Mouse (Mus musculus) brain, embryonic 14.5 days (tissue): ENCODE data around the gene Ccdc148. TPM values are rescaled to one million over a fixed set of nuclear protein-coding genes. Genes with fewer than 3 reads are reported as not detected.

Source experiments
- DNase-seq: peaks from one replicate; pipeline ENCODE4 v3.0.0-alpha.2; 2011; ENCODE audit warnings: low read depth
- CTCF ChIP-seq: fragments of 200-500 bp; IDR thresholded peaks from 2 replicates; pipeline ENCODE4 v1.5.1; 2012; ENCODE audit warnings: inconsistent platforms, mild to moderate bottlenecking, moderate library complexity, borderline replicate concordance; ENCODE audit not compliant: insufficient read depth, insufficient read length; ENCODE audit errors: extremely low read depth
- POLR2A ChIP-seq: fragments of 200-500 bp; IDR thresholded peaks from 2 replicates; pipeline ENCODE4 v1.6.1; 2012; ENCODE audit warnings: mild to moderate bottlenecking, inconsistent platforms, borderline replicate concordance; ENCODE audit not compliant: poor library complexity, insufficient read depth, insufficient read length, severe bottlenecking; ENCODE audit errors: extremely low read depth
- polyA plus RNA-seq: library from polyadenylated mRNA; depleted of rRNA; stranded (reverse); fragments of >200 nt; gene quantifications from 2 replicates; pipeline ENCODE4 v1.2.3, GENCODE M21; 2012

Gene Ccdc148
- polyA plus RNA-seq, 1 experiment = 2.5 TPM

DNA sequence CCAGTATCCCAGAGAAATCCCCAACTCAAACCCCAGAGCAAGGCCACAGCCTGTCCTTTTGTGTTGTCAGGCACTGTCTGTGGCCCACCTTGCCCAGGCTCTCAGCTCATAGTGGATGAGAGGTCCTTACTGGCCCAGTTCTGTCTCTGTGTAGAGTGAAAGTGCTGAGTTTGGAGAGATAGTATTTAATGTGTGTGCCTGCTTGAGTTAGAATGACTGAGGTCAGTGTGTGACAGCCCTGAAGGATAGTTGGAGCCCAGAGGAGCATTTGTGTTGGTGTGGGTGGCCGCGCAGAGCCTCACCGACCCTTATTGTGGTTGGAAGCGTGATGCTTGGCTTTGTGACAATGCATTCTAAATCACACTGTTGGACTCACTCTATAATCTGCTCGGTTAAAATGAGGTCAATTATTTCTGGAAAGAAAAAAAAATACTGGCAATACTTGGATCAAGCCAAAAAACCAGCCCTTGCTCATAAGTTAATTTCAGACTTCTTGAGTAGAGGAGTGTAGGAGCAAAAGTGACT lies 29.2 kb upstream of the Ccdc148 start:
- DNase-seq = no peak

DNA sequence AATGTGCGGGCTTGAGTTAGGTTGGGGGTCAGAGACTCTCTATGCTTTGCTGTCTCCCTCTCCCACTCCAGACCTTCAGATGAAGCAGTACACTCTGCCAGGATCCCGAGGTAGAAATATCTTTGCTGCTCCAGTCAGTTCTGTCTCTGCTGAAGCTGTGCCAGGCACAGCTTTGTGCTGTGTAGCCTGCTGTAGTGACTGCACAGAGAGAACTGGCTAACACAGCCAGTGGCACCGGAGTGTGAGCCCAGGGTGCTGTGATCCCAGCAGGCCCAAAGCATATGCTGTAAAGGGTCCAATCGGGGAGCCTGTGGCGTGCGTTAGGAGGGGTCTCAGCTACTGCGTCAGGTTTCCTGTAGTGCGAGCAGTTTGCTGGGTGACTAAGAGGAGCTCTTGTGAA lies 27.8 kb upstream of the Ccdc148 start:
- TF ChIP-seq CTCF (no peak), POLR2A (no peak)
- no peak for DNase-seq

More for the DNA sequence above, 29.2 kb upstream of the Ccdc148 start:
- no peak for TF ChIP-seq POLR2A
- no peak for TF ChIP-seq CTCF

DNA sequence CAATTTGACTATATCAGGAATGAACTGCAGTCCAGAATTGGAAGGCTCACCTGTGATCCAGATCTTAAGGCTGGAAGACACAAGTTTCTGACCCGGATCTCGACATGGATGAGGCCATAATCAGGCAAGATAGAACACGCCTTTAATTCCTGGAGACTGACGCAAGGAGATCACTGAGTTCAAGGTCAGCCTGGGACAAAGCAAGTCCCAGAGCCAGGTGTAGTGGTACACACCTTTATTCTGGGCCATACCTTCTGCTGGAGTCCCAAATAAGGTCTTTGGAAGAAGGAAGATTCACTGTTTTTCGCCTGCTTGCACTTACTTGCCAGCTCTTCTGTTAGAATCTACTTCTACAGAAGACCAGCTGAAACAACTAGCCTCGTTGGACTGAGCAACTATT lies 26.5 kb upstream of the Ccdc148 start:
- no peak for DNase-seq
- TF ChIP-seq POLR2A = no peak
- no peak for TF ChIP-seq CTCF

DNA sequence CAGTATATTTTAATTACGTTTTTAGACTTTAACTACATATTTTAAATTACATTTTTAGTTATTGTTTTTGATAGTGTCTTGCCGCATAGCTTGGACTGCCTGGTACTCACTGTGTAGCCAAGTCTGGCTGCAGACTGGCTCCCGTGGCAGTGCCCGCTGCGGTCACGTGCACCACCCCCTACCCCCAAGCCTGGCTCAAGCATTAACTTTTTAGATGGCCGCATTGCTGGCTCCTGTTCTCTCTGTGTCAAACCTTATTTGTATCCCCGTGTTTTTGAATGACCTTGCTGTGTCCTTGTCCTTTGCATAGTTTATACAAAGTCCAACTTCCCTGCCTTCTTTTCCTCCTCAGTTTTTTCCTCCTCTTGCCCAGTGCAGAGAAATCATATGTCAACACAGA lies 25.6 kb upstream of the Ccdc148 start:
- TF ChIP-seq POLR2A (no peak), CTCF (no peak)
- DNase-seq = no peak

DNA sequence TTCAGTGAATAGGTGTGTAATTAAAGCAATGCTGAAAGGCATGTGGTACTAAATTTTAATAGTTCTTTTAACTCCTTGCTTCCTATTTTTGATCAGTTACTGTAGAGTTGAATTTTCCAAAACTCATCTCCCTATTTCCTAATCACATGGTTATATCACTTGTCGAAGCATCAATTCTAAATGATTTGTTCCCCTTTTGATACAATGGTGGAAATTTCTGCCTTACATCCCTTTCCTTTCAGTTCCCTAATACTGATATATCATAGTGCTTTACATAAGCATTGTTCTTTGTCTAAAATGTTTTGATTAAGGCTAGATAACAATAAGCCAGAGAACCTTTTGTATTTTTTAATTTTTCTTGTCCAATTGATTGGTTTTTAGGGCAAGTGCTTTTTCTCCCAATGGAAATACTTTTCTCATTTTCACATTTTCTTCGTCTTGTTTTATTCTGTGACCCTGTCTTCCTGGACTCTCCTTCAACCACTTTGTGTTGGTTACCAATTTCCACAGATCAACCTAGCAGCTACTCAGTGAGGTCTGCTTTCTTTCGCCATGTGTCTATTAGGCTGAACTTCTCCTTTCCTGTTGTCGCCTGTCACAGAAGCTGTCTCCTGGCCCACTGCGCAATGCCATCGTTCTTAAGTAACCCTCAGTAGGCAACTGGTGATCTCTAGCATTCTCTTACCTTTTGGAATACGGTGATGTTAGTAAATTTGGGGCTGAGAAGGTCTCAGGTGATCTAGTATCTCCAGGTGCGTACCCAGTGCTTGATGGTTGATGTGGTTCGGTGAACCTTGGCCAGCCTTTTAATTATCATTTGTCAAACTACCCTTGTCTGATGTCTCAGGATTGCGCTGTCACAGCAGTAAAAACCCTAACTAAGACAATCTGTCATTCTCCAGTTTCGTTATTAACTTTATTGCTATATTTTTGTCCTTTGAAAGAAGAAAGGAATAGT lies 23.9 kb upstream of the Ccdc148 start:
- DNase-seq = no peak
- TF ChIP-seq CTCF (no peak), POLR2A (no peak)

DNA sequence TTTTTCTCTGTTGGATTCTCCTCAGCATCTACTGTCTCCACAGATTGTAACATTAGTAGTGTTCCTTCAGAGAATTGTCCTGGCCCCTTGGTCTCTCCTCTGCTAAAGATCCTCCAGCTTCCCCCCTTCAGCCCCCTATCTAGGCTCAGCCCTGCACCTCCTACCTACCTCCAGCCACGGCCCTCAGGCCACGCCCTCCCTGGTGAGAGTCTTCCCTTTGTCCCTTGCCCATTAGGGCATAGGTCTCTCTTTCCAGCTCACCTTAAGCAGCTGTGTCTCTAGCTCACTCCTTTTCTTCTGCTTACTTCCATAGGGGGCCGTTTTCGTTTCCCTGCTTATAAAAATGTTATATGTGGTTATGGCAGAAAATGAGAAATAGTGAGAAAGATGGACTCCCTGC lies 23.1 kb upstream of the Ccdc148 start:
- TF ChIP-seq POLR2A = no peak
- no peak for TF ChIP-seq CTCF
- DNase-seq = no peak

DNA sequence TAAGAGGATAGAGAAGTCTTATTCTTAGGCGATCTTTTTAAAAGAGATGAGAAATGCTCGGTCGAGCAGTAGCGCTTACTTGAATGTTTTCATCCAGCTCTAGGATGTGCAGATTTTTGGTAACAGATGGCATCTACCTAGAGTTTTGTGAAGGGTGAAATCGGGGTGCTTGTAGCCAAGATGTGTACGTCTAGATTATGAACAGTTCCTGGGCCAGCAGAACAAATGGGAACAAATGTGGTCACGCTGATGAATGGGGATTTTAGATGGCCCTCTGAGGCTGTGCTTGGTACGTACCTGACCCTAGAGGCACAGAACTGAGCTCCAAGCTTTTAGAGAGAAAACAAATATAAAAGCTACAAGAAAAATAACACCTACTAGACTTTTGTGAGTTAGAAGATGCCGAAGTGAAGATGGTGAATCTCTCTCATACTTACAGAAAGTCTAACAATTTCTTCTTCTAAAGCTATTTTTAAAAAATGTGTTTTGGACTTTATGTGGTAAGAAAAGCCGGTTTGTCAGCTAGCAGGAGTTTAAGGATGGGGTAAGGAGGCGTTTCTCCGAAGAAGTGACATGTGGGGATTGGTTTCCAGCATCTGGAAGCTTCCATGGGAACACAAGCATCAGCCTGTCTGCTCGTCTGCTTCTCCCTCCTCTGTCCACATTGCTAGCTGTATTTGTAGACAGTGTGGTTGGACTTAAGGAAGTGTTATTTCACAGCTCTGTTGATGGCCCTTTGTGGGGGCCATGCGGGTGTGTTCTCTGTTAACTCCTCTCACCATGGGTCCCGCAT lies 21.0 kb upstream of the Ccdc148 start:
- no peak for TF ChIP-seq POLR2A
- no peak for TF ChIP-seq CTCF
- no peak for DNase-seq

DNA sequence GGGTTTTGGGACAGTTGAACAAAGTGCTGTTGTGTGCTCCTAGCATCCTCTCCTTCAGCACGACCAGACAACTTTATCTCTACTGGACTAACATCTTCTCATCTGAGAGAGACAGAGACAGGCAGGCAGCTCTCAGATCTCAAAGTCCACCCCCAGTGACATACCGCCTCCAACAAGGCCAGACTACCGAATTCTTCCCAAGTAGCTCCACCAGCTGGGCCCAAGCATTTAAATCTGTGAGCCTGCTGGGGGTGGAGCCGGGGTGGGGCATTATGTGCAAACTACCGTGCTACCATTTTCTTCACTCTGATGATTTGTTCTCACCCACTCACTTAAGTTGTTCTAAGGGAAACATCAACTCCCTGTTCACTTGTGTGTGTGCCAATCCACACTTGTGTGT lies 19.0 kb upstream of the Ccdc148 start:
- DNase-seq = no peak
- TF ChIP-seq POLR2A (no peak), CTCF (no peak)

DNA sequence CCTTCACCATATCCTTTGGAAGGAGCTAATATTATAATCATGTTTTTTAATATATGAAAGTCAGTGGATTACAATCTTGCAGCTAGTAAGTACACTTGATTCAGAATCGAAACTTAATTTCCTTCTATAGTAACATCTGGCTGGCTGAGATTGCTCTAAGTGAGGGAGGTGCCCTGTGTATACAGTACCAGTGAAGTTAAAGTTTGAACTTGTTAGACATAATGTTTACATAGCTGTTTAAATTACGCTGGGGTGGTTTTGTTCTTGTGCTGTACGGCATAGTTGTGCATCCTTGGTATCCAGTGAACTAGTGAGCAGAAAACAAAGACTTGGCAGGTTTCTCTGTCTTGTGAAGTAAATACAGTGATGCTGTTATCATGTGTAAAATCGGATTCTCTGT lies 18.5 kb upstream of the Ccdc148 start:
- TF ChIP-seq CTCF = no peak
- TF ChIP-seq POLR2A = no peak
- no peak for DNase-seq

DNA sequence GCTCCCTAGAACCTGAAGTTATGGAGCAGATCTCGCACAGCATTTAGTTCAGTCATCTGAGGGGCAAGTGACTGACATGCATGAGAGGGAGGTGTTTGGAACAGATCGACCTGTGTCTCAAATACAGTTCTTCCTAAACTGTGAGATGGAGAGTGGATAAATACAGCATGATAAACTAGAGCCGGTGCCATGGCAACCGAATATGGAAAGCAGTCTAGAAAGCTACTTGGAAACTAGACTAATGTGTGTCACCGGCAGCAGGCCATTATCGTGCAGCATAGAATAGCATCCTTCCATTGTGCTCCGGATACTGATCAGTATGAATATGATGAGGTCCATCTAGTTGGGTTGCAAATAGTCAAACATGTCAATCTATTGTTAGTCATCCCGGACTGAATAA lies 17.7 kb upstream of the Ccdc148 start:
- DNase-seq = peak; percentile 67
- TF ChIP-seq POLR2A (no peak), CTCF (no peak)

DNA sequence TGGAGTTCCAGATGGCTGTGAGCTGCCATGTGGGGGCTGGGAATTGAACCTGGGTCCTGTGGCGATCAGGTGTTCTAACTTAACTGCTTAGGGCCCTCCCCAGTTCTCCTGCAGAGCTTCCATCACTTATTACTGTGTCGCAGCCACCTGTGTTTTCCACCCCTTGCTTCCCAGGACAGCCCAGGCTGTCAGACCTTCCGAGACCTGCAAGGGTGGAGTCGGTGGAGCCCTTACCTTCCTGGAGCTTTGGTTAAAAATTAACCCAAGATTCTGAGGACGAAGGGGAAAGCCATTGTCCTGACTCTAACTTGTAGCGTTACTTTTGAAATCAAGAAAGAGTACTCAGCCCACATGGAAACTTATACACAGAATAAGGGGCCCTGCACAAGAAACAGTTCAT lies 15.4 kb upstream of the Ccdc148 start:
- TF ChIP-seq POLR2A (no peak), CTCF (no peak)
- DNase-seq = no peak
